Comparison of ENCODE assay signal across 8 mouse cellular contexts in the genomic region with DNA sequence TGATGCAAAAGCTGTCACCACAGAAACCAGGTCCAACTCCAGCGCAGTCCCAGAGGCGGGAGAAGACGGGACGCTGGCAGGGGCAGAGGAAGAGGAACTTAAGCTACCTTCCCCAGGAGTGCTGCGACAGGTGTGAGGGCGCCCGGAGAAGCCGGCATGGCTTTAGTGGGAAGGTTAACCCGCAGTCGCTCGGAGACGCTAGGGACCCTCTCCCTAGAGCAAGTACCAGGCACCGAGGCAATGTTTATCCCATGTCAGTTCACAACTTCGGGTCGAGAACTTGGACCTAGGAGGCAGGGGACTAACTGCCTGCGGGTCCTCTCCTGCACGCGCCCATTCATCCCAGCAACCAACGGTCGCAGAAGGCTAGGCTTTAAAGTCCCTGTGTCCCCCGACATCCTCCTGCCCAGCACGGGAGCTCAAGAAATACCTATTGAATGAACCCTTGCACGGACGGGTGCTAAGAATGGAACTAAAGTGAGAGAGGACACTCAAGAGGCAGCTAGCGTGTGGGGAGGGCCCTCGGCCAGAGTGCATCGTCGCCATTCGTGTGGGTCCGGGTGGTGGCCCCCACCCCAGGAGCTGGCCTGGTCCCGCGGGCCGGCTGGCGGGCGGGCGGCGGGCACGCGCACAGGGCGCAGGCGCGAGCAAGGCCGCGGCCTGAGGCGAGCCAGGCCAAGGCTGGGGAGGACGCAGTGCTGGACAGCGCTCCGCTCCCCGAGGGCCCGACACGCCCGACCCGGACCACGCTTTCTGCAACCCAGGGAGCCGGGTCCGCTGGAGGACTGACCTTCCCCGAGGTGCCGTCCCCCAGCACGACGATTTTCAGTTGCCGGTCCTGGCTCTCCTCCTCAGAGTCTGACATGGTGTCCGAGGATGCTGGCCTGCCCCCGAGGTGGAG. TPM values are rescaled to one million over a fixed set of nuclear protein-coding genes. Genes with fewer than 3 reads are reported as not detected.
DNase-seq lines count a peak whose midpoint lies in the region; ATAC-seq lines count a peak whose summit lies in the region.

No protein-coding gene starts in this region.

- peak overlapping the region; percentile 91 for H3K4me3 ChIP-seq in hindbrain, embryonic 13.5 days

- DNase-seq in T-cell, adult 2 months (ENCODE audit: low spot score), result peak; percentile 7
- peak; percentile 34 for DNase-seq in cerebellum, adult 8-10 months
- peak; percentile 9 to 55 for DNase-seq in frontal cortex, adult 2 months (ENCODE audit: extremely low spot score in 1 of 2, low spot score in 1 of 2)
- DNase-seq in layer of hippocampus, postnatal 36 days, result peak; percentile 45 to 56
- peak; percentile 29 for DNase-seq in lung, postnatal 10 days
- DNase-seq in retina, embryonic 14.5 days (ENCODE audit: low spot score), result peak; percentile 67
- DNase-seq in urinary bladder, postnatal 14 days (ENCODE audit: low spot score), result peak; percentile 60

- no peaks in the 10 kb centered on the region; the same call in 1 of the 2 replicates for H3K36me3 ChIP-seq in hindbrain, embryonic 13.5 days

- H3K4me2 ChIP-seq in hindbrain, embryonic 13.5 days, result peak overlapping the region; percentile 95

- ATAC-seq in hindbrain, embryonic 13.5 days (ENCODE audit: low FRiP score), result peak; percentile 89

- peak overlapping the region; percentile 94 for H3K27ac ChIP-seq in hindbrain, embryonic 13.5 days

- H3K4me1 ChIP-seq in hindbrain, embryonic 13.5 days (replicated peaks), result peaks cover 19% of the 10 kb centered on the region

- H3K9me3 ChIP-seq in hindbrain, embryonic 13.5 days, result no peaks in the 10 kb centered on the region

- under 1% methylated on average over 55 of the region's 63 CpGs for WGBS in hindbrain, embryonic 13.5 days

- peak overlapping the region; percentile 96 for H3K9ac ChIP-seq in hindbrain, embryonic 13.5 days

- no peaks in the 10 kb centered on the region for H3K27me3 ChIP-seq in hindbrain, embryonic 13.5 days

RNA-seq across cellular contexts. Expression of gene Rab28, which starts 0.6 kb away (rescaled TPM):
- polyA plus RNA-seq in frontal cortex, adult 2 months (2012; rRNA removed), result 71.4 and 82.0 TPM in 2 replicates
- 68.8 and 71.8 TPM in 2 replicates for polyA plus RNA-seq in hindbrain, embryonic 13.5 days (2015; fragmentation: Nextera tagmentation; extraction: Ambion mirVana)
- total RNA-seq in layer of hippocampus, postnatal 36 days (2021), result 10 to 100 TPM; 87.2 to 90.0 TPM

RNA-seq across cellular contexts. Expression of gene Nkx3-2, which starts 56.9 kb away (rescaled TPM):
- not detected in 2 replicates for polyA plus RNA-seq in frontal cortex, adult 2 months (2012; rRNA removed)
- polyA plus RNA-seq in hindbrain, embryonic 13.5 days (2015; fragmentation: Nextera tagmentation; extraction: Ambion mirVana), result 0.14 TPM in 1 of 2 replicates, not detected in the other
- total RNA-seq in layer of hippocampus, postnatal 36 days (2021), result not detected

Comparison
In these comparisons a context has a peak if more than half of its experiments do, and no peak if none do; other contexts are left out.
1. Peak in every context shown above with its lines: DNase-seq, ATAC-seq, H3K4me3 ChIP-seq and H3K27ac ChIP-seq.
2. DNase-seq: peak in every context shown above with its lines; median percentile 67 in retina, embryonic 14.5 days; 60 in urinary bladder, postnatal 14 days; 50 in layer of hippocampus, postnatal 36 days; 34 in cerebellum, adult 8-10 months; 32 in frontal cortex, adult 2 months; 29 in lung, postnatal 10 days; 7 in T-cell, adult 2 months.